Mouse (Mus musculus) left cerebral cortex, adult 2 months (tissue): ENCODE measurements around the gene Mroh9. TPM values are rescaled to one million over a fixed set of nuclear protein-coding genes. Genes with fewer than 3 reads are reported as not detected.

Experiments
- DNase-seq, 2 experiments: peaks; one replicate each; pipeline ENCODE4 v3.0.0; 2021 to 2022; ENCODE audit warnings: low spot score in 2 of 2, mixed read lengths in 1 of 2; ENCODE audit errors: extremely low spot score in 1 of 2
- H3K27ac ChIP-seq: fragments of 200-600 bp; 2 replicates; pipeline ENCODE4 v1.8.1; 2022
- H3K4me3 ChIP-seq: fragments of 200-600 bp; 2 replicates; pipeline ENCODE4 v1.8.1; 2022
- CTCF ChIP-seq: fragments of 200-600 bp; IDR thresholded peaks from 2 replicates; pipeline ENCODE4 v1.8.1; 2022; ENCODE audit warnings: antibody characterized with exemption, mild to moderate bottlenecking, moderate library complexity
- intact Hi-C: fragments of 180-260 bp; cut with DNase I; formaldehyde crosslinking; loops from one replicate; pipeline ENCODE4 v1.15.1; 2025
- total RNA-seq, 2 experiments: library from RNA; stranded (reverse); gene quantifications; 2 replicates each; pipeline ENCODE4 v1.2.3; 2021

Mroh9 gene
- total RNA-seq, 2 experiments from 2014 or later: not detected

DNA sequence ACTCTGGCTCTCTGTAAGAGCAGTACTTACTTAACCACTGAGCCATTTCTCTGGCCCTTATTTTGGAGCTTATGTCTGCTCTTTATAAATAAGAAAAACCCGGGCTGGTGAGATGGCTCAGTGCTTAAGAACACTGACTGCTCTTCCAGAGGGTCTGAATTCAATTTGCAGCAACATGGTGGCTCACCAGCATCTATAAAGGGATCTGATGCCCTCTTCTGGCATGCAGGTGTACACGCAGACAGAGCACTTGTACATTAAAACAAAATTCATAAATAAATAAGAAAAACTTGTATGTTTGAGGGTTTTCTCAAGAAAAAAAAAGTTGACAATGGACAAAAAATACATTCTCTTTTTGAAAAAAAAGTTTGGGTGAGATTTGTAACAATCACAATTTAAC is 28.1 kb downstream of the Mroh9 start:
- no peak overlapping the region for H3K27ac ChIP-seq
- H3K4me3 ChIP-seq: no peak overlapping the region
- peak; percentile 68 for TF ChIP-seq CTCF
- DNase-seq: no peak
- intact Hi-C loops: loop anchor here (2.0 kb wide), 1 partner anchor 161 kb away; no protein-coding TSS in a partner anchor

DNA sequence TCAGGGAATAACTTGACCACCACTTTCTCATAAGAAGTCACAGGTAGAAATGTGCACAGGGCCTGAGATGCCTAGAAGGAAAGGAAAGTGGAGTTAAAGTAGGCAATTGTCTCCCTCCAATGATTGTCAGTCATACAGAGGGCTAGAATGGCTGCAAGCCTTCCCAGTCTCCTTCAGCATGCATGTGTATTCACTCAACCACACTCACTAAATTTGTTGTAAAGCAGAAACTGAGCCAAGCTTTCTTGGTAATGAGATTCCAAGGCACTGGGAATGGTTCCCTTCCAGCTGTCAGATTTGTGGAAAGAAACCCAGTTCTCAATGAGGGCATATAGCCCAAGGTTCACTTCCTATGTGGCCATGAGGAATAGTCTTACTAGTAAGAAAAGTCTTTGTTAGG is 29.8 kb downstream of the Mroh9 start:
- intact Hi-C loops: loop anchor here (2.0 kb wide), 1 partner anchor 159 kb away; no protein-coding TSS in a partner anchor
- DNase-seq: no peak
- no peak overlapping the region for H3K27ac ChIP-seq
- TF ChIP-seq CTCF: no peak
- no peak overlapping the region for H3K4me3 ChIP-seq

DNA sequence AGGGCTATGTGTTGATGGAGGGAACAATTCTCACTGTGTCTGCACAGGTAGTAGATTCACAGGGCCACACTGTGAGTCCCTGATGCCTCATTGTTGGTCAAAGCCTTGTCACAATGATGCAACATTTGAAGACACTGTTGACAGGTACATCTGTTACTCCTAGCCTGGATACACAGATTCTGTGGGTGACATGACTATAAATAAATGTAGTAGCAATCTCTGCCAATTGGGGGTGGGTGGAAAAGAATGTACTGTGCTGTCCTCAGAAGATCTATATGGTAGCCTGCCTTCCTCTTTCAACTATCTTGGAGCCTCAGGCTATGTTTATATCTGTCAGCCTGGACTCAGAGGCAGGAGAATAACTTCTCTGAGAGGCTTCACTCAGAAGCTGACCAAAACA is 62.4 kb downstream of the Mroh9 start:
- intact Hi-C loops: no loop called here
- TF ChIP-seq CTCF: no peak
- H3K27ac ChIP-seq: no peak overlapping the region
- DNase-seq: no peak
- no peak overlapping the region for H3K4me3 ChIP-seq

DNA sequence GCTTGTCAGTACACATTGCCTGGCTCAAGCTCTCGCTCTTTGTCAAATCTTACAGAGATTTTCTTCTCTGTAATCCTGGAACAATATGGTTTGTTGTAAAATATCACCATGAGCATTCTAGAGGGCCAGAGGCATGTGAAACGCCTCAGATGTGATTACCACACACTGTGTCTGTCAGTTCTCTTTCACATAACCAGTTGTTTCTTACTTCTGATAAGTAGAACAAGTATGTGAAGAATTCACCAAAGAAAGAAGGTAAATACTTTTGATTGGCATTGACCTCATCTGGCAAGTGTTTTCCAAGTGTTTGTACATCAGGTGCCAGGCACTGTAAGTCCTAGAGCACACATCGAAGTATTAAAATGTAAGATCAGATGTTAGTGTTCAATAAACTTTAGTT is 76.2 kb downstream of the Mroh9 start:
- TF ChIP-seq CTCF: no peak
- H3K4me3 ChIP-seq: no peak overlapping the region
- no peak overlapping the region for H3K27ac ChIP-seq
- intact Hi-C loops: no loop called here
- no peak for DNase-seq

DNA sequence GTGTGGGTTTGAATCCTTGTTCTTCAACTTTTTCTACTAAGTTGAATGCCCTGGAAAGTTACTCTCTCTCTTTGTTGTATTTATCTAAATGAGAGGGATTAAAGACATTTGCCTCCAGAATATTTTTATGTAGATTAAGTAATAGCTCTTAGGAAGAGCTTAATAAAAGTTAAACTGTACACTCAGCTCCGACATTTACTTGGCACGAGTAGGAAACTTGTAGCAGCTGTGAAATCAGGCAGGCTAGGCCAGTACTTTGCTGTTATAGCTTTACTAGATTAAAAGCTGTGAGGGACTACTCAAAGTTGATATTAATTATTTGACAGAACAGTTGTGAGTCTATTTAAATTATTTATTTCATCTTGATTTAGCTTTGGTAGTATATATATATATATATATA is 82.0 kb downstream of the Mroh9 start:
- H3K4me3 ChIP-seq: no peak overlapping the region
- no peak overlapping the region for H3K27ac ChIP-seq
- intact Hi-C loops: no loop called here
- no peak for TF ChIP-seq CTCF
- no peak for DNase-seq

- Histone ChIP-seq H3K27ac (no peak overlapping the region), H3K4me3 (no peak overlapping the region)
- no peak for TF ChIP-seq CTCF
- DNase-seq: no peak
- intact Hi-C loops: no loop called here
These were observed 84.1 kb downstream of the Mroh9 start for GRCm38 (mm10) chr1:163001271-163001829.

DNA sequence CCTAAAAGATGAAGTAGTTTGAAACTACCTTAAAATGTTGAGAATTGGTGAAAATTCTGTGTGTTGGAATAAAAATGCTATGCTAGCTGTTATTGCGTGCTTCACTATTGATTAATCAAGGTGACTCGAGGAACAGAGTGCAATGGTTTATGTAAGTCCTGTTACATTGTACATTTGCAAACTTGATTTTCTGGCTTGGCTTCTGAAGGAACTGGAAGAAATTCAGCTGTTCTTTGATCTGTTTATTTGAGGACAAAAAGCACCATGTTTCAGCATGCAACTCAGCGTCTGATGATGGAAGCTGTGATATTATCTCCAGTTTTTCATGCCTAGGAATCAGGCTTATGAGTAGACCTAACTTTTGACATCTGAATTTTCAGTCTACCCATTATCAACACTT is 97.9 kb downstream of the Mroh9 start:
- Histone ChIP-seq H3K4me3 (no peak overlapping the region), H3K27ac (no peak overlapping the region)
- no peak for DNase-seq
- TF ChIP-seq CTCF: no peak
- intact Hi-C loops: no loop called here

GRCm38 (mm10) chr1:162986777-162987176 is 98.7 kb downstream of the Mroh9 start:
- intact Hi-C loops: no loop called here
- TF ChIP-seq CTCF: no peak
- H3K27ac ChIP-seq: no peak overlapping the region
- no peak overlapping the region for H3K4me3 ChIP-seq
- DNase-seq: no peak

GRCm38 (mm10) chr1:162986121-162986748 is 99.2 kb downstream of the Mroh9 start:
- no peak overlapping the region for H3K27ac ChIP-seq
- no peak overlapping the region for H3K4me3 ChIP-seq
- no peak for DNase-seq
- TF ChIP-seq CTCF: no peak
- intact Hi-C loops: no loop called here

DNA sequence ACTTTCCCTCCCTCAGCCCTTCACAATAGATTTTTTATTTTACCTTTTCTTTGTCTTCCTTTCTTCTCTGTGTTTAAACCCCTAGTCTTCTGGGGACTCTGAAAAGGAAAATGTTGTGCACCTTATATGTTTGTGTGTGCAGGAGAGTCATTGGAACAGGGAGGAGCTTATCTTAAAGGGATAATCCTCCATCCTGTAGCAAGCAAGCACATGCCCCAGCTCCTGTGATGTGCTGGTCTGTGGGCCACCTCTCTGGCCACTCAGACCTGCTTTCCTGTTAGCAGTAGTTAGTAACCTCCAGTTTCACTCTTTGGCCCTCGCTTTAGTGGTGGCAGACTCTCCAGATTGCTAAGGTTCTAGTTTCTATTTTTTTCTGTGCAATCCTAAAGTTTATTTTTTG is 101.0 kb downstream of the Mroh9 start, which contains the start of gene Fmo3:
TSS of gene Fmo3 (minus strand) at position 101 of the 400 bp plus-strand sequence.
- no peak for TF ChIP-seq CTCF
- DNase-seq: no peak
- no peak within 1 kb of the TSS for H3K27ac ChIP-seq
- H3K4me3 ChIP-seq: no peak within 1 kb of the TSS
- intact Hi-C loops: no loop called here

Other genes starting within 250 kb of the Mroh9 start
- 10 to 100 TPM; 12.0 to 12.3 TPM for gene Fmo1, start 219.1 kb downstream of the Mroh9 start, total RNA-seq
- gene Fmo2, start 186.9 kb downstream of the Mroh9 start, total RNA-seq: 1 to 10 TPM; 2.3 to 2.6 TPM
- gene Fmo6, start 148.2 kb downstream of the Mroh9 start, total RNA-seq: not detected
- not detected for gene Fmo3, start 101.1 kb downstream of the Mroh9 start, total RNA-seq
- gene Prrx1, start 228.0 kb upstream of the Mroh9 start, total RNA-seq: 1 to 10 TPM; 4.4 to 6.1 TPM